Mouse (Mus musculus) testis, adult 2 months (tissue): ENCODE data around the gene Mycbpap. TPM values are rescaled to one million over a fixed set of nuclear protein-coding genes. Genes with fewer than 3 reads are reported as not detected.

ENCODE experiments used
- H3K27ac ChIP-seq: fragments of 200-500 bp; 2 replicates; pipeline ENCODE4 v1.5.1; 2012; ENCODE audit warnings: low read depth, low read length; ENCODE audit not compliant: control insufficient read depth, insufficient read depth
- H3K27me3 ChIP-seq: fragments of 200-500 bp; 2 replicates; pipeline ENCODE4 v1.6.1; 2012; ENCODE audit warnings: mild to moderate bottlenecking, low read length, moderate library complexity; ENCODE audit not compliant: control insufficient read depth, insufficient read depth
- H3K36me3 ChIP-seq: fragments of 200-500 bp; 2 replicates; pipeline ENCODE4 v1.6.1; 2012; ENCODE audit warnings: mild to moderate bottlenecking, low read length; ENCODE audit not compliant: control insufficient read depth, insufficient read depth
- H3K4me1 ChIP-seq: fragments of 200-500 bp; 2 replicates; pipeline ENCODE4 v1.6.1; 2012; ENCODE audit warnings: low read length; ENCODE audit not compliant: control insufficient read depth, insufficient read depth
- H3K4me3 ChIP-seq: fragments of 200-500 bp; 2 replicates; pipeline ENCODE4 v1.5.1; 2012; ENCODE audit warnings: low read depth, mild to moderate bottlenecking, low read length, moderate library complexity, mixed read lengths; ENCODE audit not compliant: control insufficient read depth
- CTCF ChIP-seq: fragments of 200-500 bp; IDR thresholded peaks from 2 replicates; pipeline ENCODE4 v1.5.1; 2012; ENCODE audit warnings: low read depth, mild to moderate bottlenecking, inconsistent platforms, low read length, moderate library complexity; ENCODE audit not compliant: control insufficient read depth, insufficient read depth, insufficient replicate concordance
- POLR2A ChIP-seq: fragments of 200-500 bp; IDR thresholded peaks from 2 replicates; pipeline ENCODE4 v1.6.1; 2012; ENCODE audit warnings: low read depth, mild to moderate bottlenecking, inconsistent platforms, low read length, moderate library complexity; ENCODE audit not compliant: control insufficient read depth
- polyA plus RNA-seq: library from polyadenylated mRNA; depleted of rRNA; stranded (reverse); fragments of >200 nt; gene quantifications from 2 replicates; pipeline ENCODE4 v1.2.3, GENCODE M21; 2012

Mycbpap gene
- polyA plus RNA-seq, 1 experiment: 197 TPM

GRCm38 (mm10) chr11:94498093-94498996 lies 23.2 kb downstream of the Mycbpap start:
- H3K27ac ChIP-seq: no peak overlapping the region
- H3K27me3 ChIP-seq: no peaks in the 10 kb centered on the region
- no peaks in the 10 kb centered on the region for H3K36me3 ChIP-seq
- TF ChIP-seq CTCF (no peak), POLR2A (no peak)
- peaks cover 13% of the 10 kb centered on the region for H3K4me1 ChIP-seq
- no peak overlapping the region for H3K4me3 ChIP-seq

- H3K36me3 ChIP-seq: no peaks in the 10 kb centered on the region
- no peak for TF ChIP-seq POLR2A
- no peak for TF ChIP-seq CTCF
- no peak overlapping the region for H3K27ac ChIP-seq
- H3K27me3 ChIP-seq: no peaks in the 10 kb centered on the region
- peaks cover 17% of the 10 kb centered on the region for H3K4me1 ChIP-seq
- no peak overlapping the region for H3K4me3 ChIP-seq
These were observed 26.1 kb downstream of the Mycbpap start for GRCm38 (mm10) chr11:94495415-94495814.

- peaks cover 6% of the 10 kb centered on the region for H3K4me1 ChIP-seq
- no peak overlapping the region for H3K4me3 ChIP-seq
- no peaks in the 10 kb centered on the region for H3K36me3 ChIP-seq
- TF ChIP-seq POLR2A (no peak), CTCF (no peak)
- no peak overlapping the region for H3K27ac ChIP-seq
- no peaks in the 10 kb centered on the region for H3K27me3 ChIP-seq
These were observed 29.8 kb downstream of the Mycbpap start for GRCm38 (mm10) chr11:94491749-94492099.

- Histone ChIP-seq H3K4me3 (peak overlapping the region; percentile 50), H3K27me3 (no peaks in the 10 kb centered on the region), H3K27ac (no peak overlapping the region), H3K4me1 (peaks cover 7% of the 10 kb centered on the region), H3K36me3 (no peaks in the 10 kb centered on the region)
- no peak for TF ChIP-seq POLR2A
- TF ChIP-seq CTCF: no peak
These were observed 30.4 kb downstream of the Mycbpap start for GRCm38 (mm10) chr11:94491035-94491748.

GRCm38 (mm10) chr11:94489745-94490144 lies 31.8 kb downstream of the Mycbpap start:
- no peak overlapping the region for H3K27ac ChIP-seq
- no peaks in the 10 kb centered on the region for H3K36me3 ChIP-seq
- TF ChIP-seq CTCF (no peak), POLR2A (no peak)
- H3K4me1 ChIP-seq: peaks cover 11% of the 10 kb centered on the region
- no peaks in the 10 kb centered on the region for H3K27me3 ChIP-seq
- H3K4me3 ChIP-seq: no peak overlapping the region

GRCm38 (mm10) chr11:94488767-94489533 lies 32.6 kb downstream of the Mycbpap start:
- Histone ChIP-seq H3K27ac (no peak overlapping the region), H3K27me3 (no peaks in the 10 kb centered on the region), H3K4me1 (peaks cover 11% of the 10 kb centered on the region), H3K36me3 (no peaks in the 10 kb centered on the region), H3K4me3 (no peak overlapping the region)
- TF ChIP-seq CTCF: no peak
- no peak for TF ChIP-seq POLR2A
